Mouse (Mus musculus) adrenal gland, adult 18-20 months (tissue): ENCODE measurements around the gene Carf. TPM values are rescaled to one million over a fixed set of nuclear protein-coding genes. Genes with fewer than 3 reads are reported as not detected.

Experiments used
- DNase-seq, 2 experiments: peaks; one replicate each; pipeline ENCODE4 v3.0.0; 2021 to 2022; ENCODE audit warnings: low spot score in 2 of 2
- total RNA-seq, 2 experiments: library from RNA; stranded (reverse); gene quantifications; 1 replicate in 1 of 2; 2 replicates in 1 of 2; pipeline ENCODE4 v1.2.3; 2021

Carf gene
- total RNA-seq, 2 experiments from 2014 or later = 7.2 to 9.2 TPM

GRCm38 (mm10) chr1:60179376-60179775, 81.3 kb downstream of the Carf start:
- no peak for DNase-seq

GRCm38 (mm10) chr1:60179932-60180783, 82.1 kb downstream of the Carf start, which contains the start of gene Nbeal1:
Gene Nbeal1 (plus strand): TSS chr1:60180599.
- DNase-seq = peak; percentile 98 to 99

- peak in 1 of 2 experiments; percentile 45 for DNase-seq
These were observed 82.8 kb downstream of the Carf start for GRCm38 (mm10) chr1:60180784-60181221.

- no peak for DNase-seq
These were observed 90.4 kb downstream of the Carf start for GRCm38 (mm10) chr1:60188454-60188853.

- DNase-seq = no peak
These were observed 98.8 kb downstream of the Carf start for GRCm38 (mm10) chr1:60196813-60197212.

GRCm38 (mm10) chr1:60199006-60199405, 101.0 kb downstream of the Carf start:
- no peak for DNase-seq

Other genes starting within 250 kb of the Carf start
- gene Fam117b, start 185.2 kb upstream of the Carf start, total RNA-seq = 10 to 100 TPM; 37.0 to 48.0 TPM
- gene Ica1l, start 55.1 kb upstream of the Carf start, total RNA-seq = 1 to 10 TPM; 1.9 to 2.0 TPM
- gene Wdr12, start 398 bp downstream of the Carf start, total RNA-seq = 10 to 100 TPM; 17.2 to 19.1 TPM
- 10 to 100 TPM; 47.7 to 53.6 TPM for gene Nbeal1, start 82.4 kb downstream of the Carf start, total RNA-seq
- 10 to 100 TPM; 27.0 to 36.7 TPM for gene Cyp20a1, start 245.1 kb downstream of the Carf start, total RNA-seq